In the genomic region with DNA sequence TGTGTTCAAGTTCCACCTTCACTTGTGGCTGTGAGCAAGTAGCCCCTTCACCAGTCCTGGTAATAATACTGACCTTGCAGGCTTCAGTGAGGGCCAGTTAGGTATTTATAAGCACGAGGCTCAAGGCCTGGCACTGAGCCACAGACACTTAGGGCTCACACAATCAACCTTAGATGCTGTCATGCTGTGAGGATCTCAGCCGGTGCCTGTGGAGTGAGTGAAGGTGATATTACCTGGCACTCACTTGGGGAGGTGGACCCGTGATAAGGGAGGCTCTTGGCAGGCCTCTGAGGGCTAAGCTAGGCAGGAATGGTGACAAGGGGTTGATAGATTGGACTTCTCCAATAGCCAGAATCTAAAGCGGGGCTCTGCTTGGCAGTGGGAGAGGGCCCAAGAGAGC, we compare ENCODE assay signal across 13 mouse cellular contexts.
A peak's percentile ranks its signal among the peaks of the same experiment; 100 is the strongest.
DNase-seq lines count a peak whose midpoint lies in the region; ATAC-seq and TF ChIP-seq lines count a peak whose summit lies in the region.
"Had no signal": no experiment of that assay in that cellular context is flagged by ENCODE, and none has a peak within 500 bp of the region (broad histone marks: within the 10 kb centered on the region; RNA-seq: fewer than 3 reads in every experiment).

No protein-coding gene starts in this region.

- no peaks in the 10 kb centered on the region for H3K27me3 ChIP-seq in intestine, embryonic 14.5 days (replicated peaks; ENCODE audit: control insufficient read depth, insufficient read depth, low read length)
- H3K27me3 ChIP-seq in intestine, embryonic 16.5 days (replicated peaks; ENCODE audit: control insufficient read depth, insufficient read depth, low read length), result no peaks in the 10 kb centered on the region
- H3K27me3 ChIP-seq in heart, adult 2 months (ENCODE audit: control insufficient read depth, insufficient read depth, low read length), result no peaks in the 10 kb centered on the region
- no peaks in the 10 kb centered on the region for H3K27me3 ChIP-seq in lung, postnatal 0 days (replicated peaks; ENCODE audit: insufficient read depth, low read length)
- peaks cover 10% of the 10 kb centered on the region; the same call in 1 of the 2 replicates for H3K27me3 ChIP-seq in hindbrain, embryonic 13.5 days
- H3K27me3 ChIP-seq: forebrain, embryonic 12.5 days; liver, embryonic 15.5 days had no signal

- H3K4me1 ChIP-seq in intestine, embryonic 14.5 days (replicated peaks; ENCODE audit: control insufficient read depth, insufficient read depth, low read length), result peaks cover 16% of the 10 kb centered on the region
- peaks cover 6% of the 10 kb centered on the region for H3K4me1 ChIP-seq in intestine, embryonic 16.5 days (ENCODE audit: control insufficient read depth, insufficient read depth, low read length)
- peaks cover 8% of the 10 kb centered on the region; the same call in 1 of the 2 replicates for H3K4me1 ChIP-seq in heart, adult 2 months (ENCODE audit: control insufficient read depth, insufficient read depth, low read length)
- peaks cover 20% of the 10 kb centered on the region; the same call in 1 of the 2 replicates for H3K4me1 ChIP-seq in lung, postnatal 0 days (ENCODE audit: insufficient read depth, low read depth, low read length)
- no peaks in the 10 kb centered on the region; the same call in 1 of the 2 replicates for H3K4me1 ChIP-seq in hindbrain, embryonic 13.5 days (replicated peaks)
- H3K4me1 ChIP-seq: midbrain, embryonic 12.5 days had no signal

- no peaks in the 10 kb centered on the region for H3K9me3 ChIP-seq in intestine, embryonic 14.5 days (ENCODE audit: control insufficient read depth, low read length)
- H3K9me3 ChIP-seq in intestine, embryonic 16.5 days (ENCODE audit: control insufficient read depth, low read length), result no peaks in the 10 kb centered on the region
- H3K9me3 ChIP-seq in lung, postnatal 0 days (ENCODE audit: low read length), result no peaks in the 10 kb centered on the region
- no peaks in the 10 kb centered on the region for H3K9me3 ChIP-seq in hindbrain, embryonic 13.5 days
- H3K9me3 ChIP-seq: forebrain, embryonic 12.5 days; liver, embryonic 15.5 days; midbrain, embryonic 12.5 days had no signal

- peak; percentile 45 for DNase-seq in intestine, embryonic 14.5 days (ENCODE audit: low spot score)
- peak; percentile 47 to 68 for DNase-seq in heart, adult 2 months
- peak; percentile 73 to 76 for DNase-seq in heart, postnatal 10 days
- peak; percentile 66 for DNase-seq in lung, postnatal 0 days (ENCODE audit: low spot score)
- no peak for DNase-seq in urinary bladder, postnatal 14 days (ENCODE audit: low spot score)
- DNase-seq: cerebellum, adult 9-10 months; thymus, postnatal 14 days had no signal

- intact Hi-C loops in heart, adult 2 months (cut with DNase I), result no loop called here
- intact Hi-C loops in heart, postnatal 10 days (cut with DNase I), result no loop called here

- no peak overlapping the region for H3K9ac ChIP-seq in intestine, embryonic 14.5 days (ENCODE audit: low read length)
- no peak overlapping the region for H3K9ac ChIP-seq in intestine, embryonic 16.5 days (ENCODE audit: low read depth, low read length)
- no peak overlapping the region for H3K9ac ChIP-seq in heart, adult 2 months (ENCODE audit: low read depth, low read length)
- H3K9ac ChIP-seq in lung, postnatal 0 days (replicated peaks; ENCODE audit: low read depth), result no peak overlapping the region
- H3K9ac ChIP-seq in hindbrain, embryonic 13.5 days, result no peak overlapping the region
- H3K9ac ChIP-seq: forebrain, embryonic 12.5 days; hindbrain, embryonic 14.5 days; liver, embryonic 15.5 days; midbrain, embryonic 12.5 days had no signal

- H3K79me2 ChIP-seq in heart, adult 2 months (replicated peaks; ENCODE audit: control insufficient read depth, insufficient read depth, low read length), result no peaks in the 10 kb centered on the region

- no peak overlapping the region for H3K27ac ChIP-seq in intestine, embryonic 14.5 days (ENCODE audit: low read depth)
- no peak overlapping the region for H3K27ac ChIP-seq in intestine, embryonic 16.5 days (ENCODE audit: low read length)
- H3K27ac ChIP-seq in heart, adult 2 months, result peak overlapping the region; percentile 18; the same call in 1 of the 2 replicates
- no peak overlapping the region for H3K27ac ChIP-seq in lung, postnatal 0 days (ENCODE audit: low read length)
- H3K27ac ChIP-seq in hindbrain, embryonic 13.5 days, result no peak overlapping the region
- H3K27ac ChIP-seq: forebrain, embryonic 12.5 days; hindbrain, embryonic 14.5 days; liver, embryonic 15.5 days; midbrain, embryonic 12.5 days had no signal

- H3K4me3 ChIP-seq in intestine, embryonic 14.5 days (ENCODE audit: low read depth, low read length), result no peak overlapping the region
- no peak overlapping the region for H3K4me3 ChIP-seq in intestine, embryonic 16.5 days (ENCODE audit: low read length)
- H3K4me3 ChIP-seq in heart, adult 2 months, result no peak overlapping the region
- H3K4me3 ChIP-seq in lung, postnatal 0 days (ENCODE audit: low read depth, low read length), result no peak overlapping the region
- no peak overlapping the region for H3K4me3 ChIP-seq in hindbrain, embryonic 13.5 days
- H3K4me3 ChIP-seq: forebrain, embryonic 12.5 days; liver, embryonic 15.5 days; midbrain, embryonic 12.5 days had no signal

- no peaks in the 10 kb centered on the region for H3K36me3 ChIP-seq in intestine, embryonic 14.5 days (ENCODE audit: control insufficient read depth, insufficient read depth, low read length)
- H3K36me3 ChIP-seq in intestine, embryonic 16.5 days (ENCODE audit: control insufficient read depth, insufficient read depth, low read length), result no peaks in the 10 kb centered on the region
- no peaks in the 10 kb centered on the region; the same call in 1 of the 2 replicates for H3K36me3 ChIP-seq in heart, adult 2 months (ENCODE audit: control insufficient read depth, insufficient read depth, low read length)
- H3K36me3 ChIP-seq in lung, postnatal 0 days (ENCODE audit: insufficient read depth, low read length), result no peaks in the 10 kb centered on the region
- H3K36me3 ChIP-seq in hindbrain, embryonic 13.5 days, result no peaks in the 10 kb centered on the region
- H3K36me3 ChIP-seq: forebrain, embryonic 12.5 days; liver, embryonic 15.5 days; midbrain, embryonic 12.5 days had no signal

- 40% methylated on average over 4 of the region's 4 CpGs for WGBS in intestine, embryonic 14.5 days
- WGBS in intestine, embryonic 16.5 days, result 36% methylated on average over 4 of the region's 4 CpGs
- 27% methylated on average over 4 of the region's 4 CpGs for WGBS in heart, adult 2 months
- WGBS in lung, postnatal 0 days, result 26% methylated on average over 4 of the region's 4 CpGs
- 63% methylated on average over 4 of the region's 4 CpGs for WGBS in hindbrain, embryonic 13.5 days

- TF ChIP-seq EP300 in heart, adult 2 months (IDR thresholded peaks at IDR 0.05; ENCODE audit: insufficient read depth, low read depth, low read length), result 0 out of 2 replicates have a peak, but pooled peaks have one; percentile 34
- TF ChIP-seq EP300 in lung, postnatal 0 days (IDR thresholded peaks at IDR 0.05), result no peak

- no peak for ATAC-seq in intestine, embryonic 14.5 days (replicated peaks; ENCODE audit: low FRiP score, low TSS enrichment, low read depth)
- no peak for ATAC-seq in intestine, embryonic 16.5 days
- peak; percentile 27 for ATAC-seq in lung, postnatal 0 days
- no peak for ATAC-seq in hindbrain, embryonic 13.5 days (ENCODE audit: low FRiP score)

- H3K4me2 ChIP-seq in intestine, embryonic 14.5 days (ENCODE audit: low read length), result no peak overlapping the region
- H3K4me2 ChIP-seq in intestine, embryonic 16.5 days (ENCODE audit: low read depth, low read length), result no peak overlapping the region
- no peak overlapping the region for H3K4me2 ChIP-seq in lung, postnatal 0 days (replicated peaks; ENCODE audit: low read depth, low read length)
- no peak overlapping the region for H3K4me2 ChIP-seq in hindbrain, embryonic 13.5 days
- H3K4me2 ChIP-seq: forebrain, embryonic 12.5 days; hindbrain, embryonic 14.5 days; liver, embryonic 15.5 days; midbrain, embryonic 12.5 days had no signal

- TF ChIP-seq POLR2A in heart, adult 2 months (IDR thresholded peaks at IDR 0.05; ENCODE audit: insufficient read depth, low read depth, low read length), result no peak

- no peak for TF ChIP-seq CTCF in heart, adult 2 months (IDR thresholded peaks at IDR 0.05)
- no peak for TF ChIP-seq CTCF in lung, postnatal 0 days (IDR thresholded peaks at IDR 0.05)
